Mouse (Mus musculus) forebrain, postnatal 0 days (tissue): ENCODE data around the gene Cblb. TPM values are rescaled to one million over a fixed set of nuclear protein-coding genes. Genes with fewer than 3 reads are reported as not detected.

Source experiments
- ATAC-seq: fragments of 200-750 bp; cut with Nextera tagmentation; 2 replicates; pipeline ENCODE4 v1.8.0; 2017; ENCODE audit warnings: mild to moderate bottlenecking, moderate library complexity
- DNase-seq: peaks from one replicate; pipeline ENCODE4 v3.0.0-alpha.2; 2015
- H3K27ac ChIP-seq: fragments of 300-500 bp; sonication (generic); 2 replicates; pipeline ENCODE4 v1.5.1; 2014; ENCODE audit warnings: low read depth, mild to moderate bottlenecking, antibody characterized with exemption, low read length, moderate library complexity, mixed read lengths
- H3K27me3 ChIP-seq: fragments of 300-500 bp; sonication (generic); 2 replicates; pipeline ENCODE4 v1.6.1; 2014; ENCODE audit warnings: mild to moderate bottlenecking, low read length, mixed read lengths; ENCODE audit not compliant: insufficient read depth
- H3K36me3 ChIP-seq: fragments of 300-500 bp; sonication (generic); 2 replicates; pipeline ENCODE4 v1.6.1; 2014; ENCODE audit warnings: mild to moderate bottlenecking, moderate library complexity; ENCODE audit not compliant: insufficient read depth
- H3K4me1 ChIP-seq: fragments of 300-500 bp; sonication (generic); 2 replicates; pipeline ENCODE4 v1.6.1; 2014; ENCODE audit warnings: antibody characterized with exemption; ENCODE audit not compliant: insufficient read depth
- H3K4me2 ChIP-seq: fragments of 300-500 bp; sonication (generic); 2 replicates; pipeline ENCODE4 v1.6.1; 2014; ENCODE audit warnings: low read depth, mild to moderate bottlenecking, moderate library complexity
- H3K4me3 ChIP-seq: fragments of 300-500 bp; sonication (generic); 2 replicates; pipeline ENCODE4 v1.5.1; 2014; ENCODE audit warnings: low read depth, low read length, mixed read lengths
- H3K9ac ChIP-seq: fragments of 300-500 bp; sonication (generic); 2 replicates; pipeline ENCODE4 v1.6.1; 2014; ENCODE audit warnings: mild to moderate bottlenecking
- H3K9me3 ChIP-seq: fragments of 300-500 bp; sonication (generic); 2 replicates; pipeline ENCODE4 v1.6.1; 2016; ENCODE audit warnings: low read length
- CTCF ChIP-seq: sonication (generic); IDR thresholded peaks from 2 replicates; pipeline ENCODE4 v1.5.1; 2016; ENCODE audit warnings: antibody characterized with exemption, control low read depth, low read depth
- WGBS: fragments of 180-500 bp; shearing (Covaris S2); extraction: QIAGEN DNeasy Blood & Tissue Kit; methylation state at CpG from one replicate; pipeline ENCODE4 v1.1.7; 2014; 5-methylcytosine and 5-hydroxymethylcytosine counted together
- polyA plus RNA-seq: library from polyadenylated mRNA; unstranded; fragments of >200 nt; fragmentation: Nextera tagmentation; extraction: Ambion mirVana; gene quantifications from 2 replicates; pipeline ENCODE4 v1.2.1, GENCODE M21; 2015
- total RNA-seq: library from RNA; depleted of rRNA; stranded (reverse); fragments of >200 nt; gene quantifications from 2 replicates; pipeline ENCODE4 v1.2.3, GENCODE M21; 2014

Gene Cblb
- total and polyA plus RNA-seq, 2 experiments from 2014 or later = 6.5 to 14.5 TPM

DNA sequence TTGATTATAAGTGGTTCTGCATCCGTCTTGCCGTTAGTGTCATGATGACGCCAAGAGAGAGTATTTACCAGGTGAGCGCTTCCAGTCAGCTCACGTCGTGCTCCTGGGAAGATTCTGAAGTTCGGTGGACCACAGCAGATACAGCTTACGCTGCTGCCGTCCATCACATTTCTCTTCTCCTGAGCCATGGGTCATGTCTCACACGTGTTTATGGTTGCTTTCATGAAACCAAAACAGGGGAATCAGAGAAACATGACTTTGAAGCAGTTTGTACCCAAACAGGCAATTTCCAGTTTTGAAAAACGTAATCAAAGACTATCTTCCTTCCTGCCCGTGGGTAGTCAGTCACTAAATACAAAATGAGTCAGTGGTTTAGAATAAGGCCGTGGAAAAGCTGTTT, 112.1 kb downstream of the Cblb start:
- 0 out of 2 replicates have a peak, but pooled peaks cover 6% of the 10 kb centered on the region for H3K36me3 ChIP-seq
- no peak for DNase-seq
- WGBS = 88% methylated on average over 13 of the region's 13 CpGs
- no peak for TF ChIP-seq CTCF
- ATAC-seq = no peak
- no peaks in the 10 kb centered on the region for H3K9me3 ChIP-seq
- H3K4me1 ChIP-seq = no peaks in the 10 kb centered on the region; the same call in 1 of the 2 replicates
- no peak overlapping the region for H3K27ac ChIP-seq
- H3K4me3 ChIP-seq = no peak overlapping the region
- H3K9ac ChIP-seq = no peak overlapping the region
- no peaks in the 10 kb centered on the region for H3K27me3 ChIP-seq
- no peak overlapping the region for H3K4me2 ChIP-seq

DNA sequence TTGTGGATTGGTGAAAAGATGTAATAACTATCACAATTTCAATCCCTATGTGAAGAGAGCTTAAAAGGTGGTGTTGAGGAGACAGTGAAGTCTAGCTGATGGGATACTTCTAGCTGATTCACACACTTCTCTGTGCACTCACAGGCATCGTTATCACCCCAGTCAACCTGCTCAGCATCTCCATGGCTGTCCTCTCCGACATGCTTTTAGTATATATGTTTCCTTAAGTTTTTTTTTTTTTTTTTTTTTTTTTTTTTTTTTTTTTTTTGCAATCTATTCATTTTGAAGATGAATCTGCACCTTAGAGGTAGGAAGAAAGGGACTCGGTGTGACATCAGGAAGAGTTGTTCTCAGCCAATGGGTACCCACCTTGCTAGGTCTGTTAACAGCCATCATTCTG, 112.8 kb downstream of the Cblb start:
- Histone ChIP-seq H3K9ac (no peak overlapping the region), H3K9me3 (no peaks in the 10 kb centered on the region), H3K4me1 (no peaks in the 10 kb centered on the region; the same call in 1 of the 2 replicates), H3K36me3 (0 out of 2 replicates have a peak, but pooled peaks cover 6% of the 10 kb centered on the region), H3K27me3 (no peaks in the 10 kb centered on the region), H3K4me3 (no peak overlapping the region), H3K4me2 (no peak overlapping the region), H3K27ac (no peak overlapping the region)
- ATAC-seq (no peak), DNase-seq (no peak)
- WGBS = 91% methylated on average over 3 of the region's 3 CpGs
- TF ChIP-seq CTCF = no peak

DNA sequence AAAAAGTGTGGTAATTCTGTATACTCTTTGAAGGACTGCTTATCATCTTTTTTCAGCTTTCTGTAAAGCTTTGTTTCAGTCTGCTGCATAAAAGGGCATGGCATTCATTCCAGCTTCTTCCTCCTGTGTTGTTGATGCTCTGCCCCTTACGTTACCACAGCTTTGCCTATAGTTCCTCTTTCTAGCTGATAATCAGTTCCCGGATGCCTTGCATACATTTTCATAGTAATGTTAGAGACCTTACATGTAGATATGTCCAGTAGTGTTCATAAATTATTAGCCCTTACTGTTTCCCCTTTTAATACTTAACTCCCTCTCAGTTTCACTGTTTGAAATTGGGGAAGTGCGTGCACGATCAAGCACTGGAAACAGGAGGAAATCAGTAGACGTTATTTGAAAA, 113.8 kb downstream of the Cblb start:
- no peak for ATAC-seq
- 81% methylated on average over 5 of the region's 5 CpGs for WGBS
- H3K4me2 ChIP-seq = no peak overlapping the region
- DNase-seq = no peak
- TF ChIP-seq CTCF = no peak
- H3K4me3 ChIP-seq = no peak overlapping the region
- 0 out of 2 replicates have a peak, but pooled peaks cover 6% of the 10 kb centered on the region for H3K36me3 ChIP-seq
- H3K27me3 ChIP-seq = no peaks in the 10 kb centered on the region
- no peaks in the 10 kb centered on the region for H3K9me3 ChIP-seq
- H3K27ac ChIP-seq = no peak overlapping the region
- no peak overlapping the region for H3K9ac ChIP-seq
- no peaks in the 10 kb centered on the region; the same call in 1 of the 2 replicates for H3K4me1 ChIP-seq

DNA sequence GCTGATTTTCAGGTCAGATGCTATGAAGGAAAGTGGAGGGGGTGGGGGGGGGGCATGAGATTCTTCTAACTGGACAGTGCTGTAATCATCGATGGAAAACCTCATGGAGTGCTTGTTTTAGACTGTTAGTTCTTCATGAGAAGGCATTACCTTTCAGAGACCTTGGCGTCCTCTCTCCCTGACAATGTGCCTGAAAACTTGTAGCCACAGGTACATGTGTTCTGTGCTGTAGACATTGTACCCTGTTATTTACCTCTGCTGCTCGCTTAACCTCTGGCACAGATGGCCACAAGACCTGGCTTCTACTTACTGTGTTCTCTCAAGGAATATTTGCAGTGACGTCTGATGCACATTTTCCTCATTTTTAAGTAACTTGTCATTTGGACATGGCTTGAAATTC, 114.5 kb downstream of the Cblb start:
- ATAC-seq (no peak), DNase-seq (no peak)
- Histone ChIP-seq H3K4me1 (no peaks in the 10 kb centered on the region; the same call in 1 of the 2 replicates), H3K9ac (no peak overlapping the region), H3K4me2 (no peak overlapping the region), H3K4me3 (no peak overlapping the region), H3K9me3 (no peaks in the 10 kb centered on the region), H3K27me3 (no peaks in the 10 kb centered on the region), H3K36me3 (0 out of 2 replicates have a peak, but pooled peaks cover 6% of the 10 kb centered on the region), H3K27ac (no peak overlapping the region)
- no peak for TF ChIP-seq CTCF
- WGBS = 88% methylated on average over 4 of the region's 4 CpGs

DNA sequence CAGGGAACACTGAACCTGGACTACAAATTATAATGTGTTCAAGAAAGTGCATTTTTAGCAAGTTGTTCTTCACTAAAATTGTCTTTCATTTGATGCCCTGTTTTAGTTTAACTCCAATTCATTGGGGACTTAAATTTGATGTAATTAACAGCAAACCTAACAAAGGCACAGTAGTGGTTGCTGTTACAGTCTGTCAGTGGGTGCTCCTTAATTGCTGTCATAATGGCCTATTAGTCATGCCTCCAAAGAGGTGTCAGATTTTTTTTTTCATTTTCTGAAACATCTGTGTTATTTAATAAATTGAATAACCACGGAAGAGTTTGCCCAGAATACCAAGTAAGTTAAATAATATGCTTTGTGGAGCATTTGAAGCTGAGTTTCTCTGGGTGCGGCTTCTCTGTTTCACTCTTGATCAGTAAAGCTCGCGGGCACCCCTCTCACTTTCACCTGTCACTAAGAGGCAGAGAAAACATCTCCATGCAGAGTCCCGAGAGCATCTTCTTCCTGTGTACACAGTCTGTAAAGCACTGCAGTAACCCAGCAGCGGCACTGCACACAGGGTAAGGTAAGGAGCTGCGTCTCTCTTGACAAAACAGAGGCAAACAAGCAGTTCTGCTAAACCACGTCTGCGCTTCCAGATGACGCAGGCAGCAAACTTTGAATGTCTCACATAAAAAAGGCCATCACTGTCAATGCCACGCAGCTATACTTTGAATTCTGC, 116.1 kb downstream of the Cblb start:
- DNase-seq (no peak), ATAC-seq (no peak; the same call in 1 of the 2 replicates)
- no peak for TF ChIP-seq CTCF
- WGBS = 59% methylated on average over 11 of the region's 11 CpGs
- Histone ChIP-seq H3K9me3 (no peaks in the 10 kb centered on the region), H3K4me3 (no peak overlapping the region), H3K27ac (no peak overlapping the region), H3K4me2 (no peak overlapping the region), H3K36me3 (0 out of 2 replicates have a peak, but pooled peaks cover 6% of the 10 kb centered on the region), H3K9ac (no peak overlapping the region), H3K4me1 (no peaks in the 10 kb centered on the region; the same call in 1 of the 2 replicates), H3K27me3 (no peaks in the 10 kb centered on the region)

DNA sequence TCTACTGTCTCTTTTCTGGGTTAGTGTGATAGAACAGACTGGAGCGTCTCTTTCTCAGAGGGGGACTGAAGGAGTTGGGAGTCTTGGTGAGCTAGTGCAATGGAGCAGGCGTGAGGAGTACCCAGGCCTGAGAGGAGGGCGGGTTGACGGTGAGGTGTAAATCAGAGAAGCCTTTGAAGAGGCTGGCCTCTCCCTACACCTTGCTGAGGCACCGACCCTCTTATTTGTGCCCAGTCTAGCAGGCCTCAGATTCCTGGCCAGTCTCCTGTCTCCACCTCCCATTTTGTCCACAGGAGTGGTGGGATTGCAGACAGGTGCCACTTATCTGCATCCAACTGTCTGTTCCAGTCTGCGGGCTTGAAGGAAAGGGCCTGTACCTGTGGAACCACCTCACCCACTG, 117.0 kb downstream of the Cblb start:
- DNase-seq (no peak), ATAC-seq (no peak)
- Histone ChIP-seq H3K4me3 (no peak overlapping the region), H3K4me2 (no peak overlapping the region), H3K9me3 (no peaks in the 10 kb centered on the region), H3K27me3 (no peaks in the 10 kb centered on the region), H3K27ac (no peak overlapping the region), H3K36me3 (peaks cover 3% of the 10 kb centered on the region; the same call in 1 of the 2 replicates), H3K9ac (no peak overlapping the region), H3K4me1 (no peaks in the 10 kb centered on the region; the same call in 1 of the 2 replicates)
- no peak for TF ChIP-seq CTCF
- 92% methylated on average over 6 of the region's 6 CpGs for WGBS

DNA sequence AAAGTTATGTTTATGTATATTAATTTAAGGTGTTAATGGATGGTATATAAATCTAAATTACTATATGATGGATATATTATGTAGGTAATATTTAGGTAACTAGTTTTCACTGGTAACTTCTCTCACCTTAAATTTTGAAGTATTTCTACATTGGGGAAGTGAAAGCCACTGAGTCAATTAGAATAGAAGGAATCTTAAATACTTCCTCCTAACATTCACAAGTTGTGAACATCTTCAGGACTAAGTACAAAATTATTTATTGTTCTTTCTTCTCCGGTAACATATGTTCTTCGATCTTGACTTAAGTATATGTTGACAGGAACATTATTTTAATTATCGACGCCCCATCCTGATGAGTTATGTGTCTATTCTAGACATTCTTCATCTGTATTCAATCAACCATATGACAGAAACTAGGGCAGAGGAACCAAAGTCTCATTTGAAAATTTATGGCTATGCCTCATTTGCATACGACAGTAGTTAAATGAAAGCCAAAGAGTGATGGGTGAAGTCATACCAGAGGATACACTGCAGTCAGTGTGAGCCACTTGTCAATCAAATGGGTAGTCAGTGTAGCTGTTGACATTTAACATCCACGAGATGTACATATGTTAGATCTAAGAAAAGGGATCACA, 118.2 kb downstream of the Cblb start:
- no peaks in the 10 kb centered on the region; the same call in 1 of the 2 replicates for H3K4me1 ChIP-seq
- WGBS = 69% methylated on average over 6 of the region's 6 CpGs
- no peak overlapping the region for H3K4me3 ChIP-seq
- ATAC-seq = peak; percentile 66
- peaks cover 9% of the 10 kb centered on the region; the same call in 1 of the 2 replicates for H3K36me3 ChIP-seq
- no peak for TF ChIP-seq CTCF
- DNase-seq = no peak
- H3K27me3 ChIP-seq = no peaks in the 10 kb centered on the region
- no peak overlapping the region for H3K9ac ChIP-seq
- H3K9me3 ChIP-seq = no peaks in the 10 kb centered on the region
- no peak overlapping the region for H3K27ac ChIP-seq
- H3K4me2 ChIP-seq = no peak overlapping the region
